Mouse (Mus musculus) erythroblast, embryonic 14.5 days (primary cell): ENCODE measurements around the gene Pxk.

Source experiments
- GATA1 ChIP-seq: IDR thresholded peaks from 2 replicates; pipeline ENCODE4 v1.6.1; 2012; ENCODE audit warnings: low read length, inconsistent platforms, mixed read lengths
- TAL1 ChIP-seq: IDR thresholded peaks from 3 replicates; pipeline ENCODE4 v1.6.1; 2012; ENCODE audit warnings: low read length, inconsistent platforms, mixed read lengths

GRCm38 (mm10) chr14:8054310-8055102, 43.5 kb upstream of the Pxk start:
- TF ChIP-seq TAL1 (no peak), GATA1 (no peak)
